In the genomic region with DNA sequence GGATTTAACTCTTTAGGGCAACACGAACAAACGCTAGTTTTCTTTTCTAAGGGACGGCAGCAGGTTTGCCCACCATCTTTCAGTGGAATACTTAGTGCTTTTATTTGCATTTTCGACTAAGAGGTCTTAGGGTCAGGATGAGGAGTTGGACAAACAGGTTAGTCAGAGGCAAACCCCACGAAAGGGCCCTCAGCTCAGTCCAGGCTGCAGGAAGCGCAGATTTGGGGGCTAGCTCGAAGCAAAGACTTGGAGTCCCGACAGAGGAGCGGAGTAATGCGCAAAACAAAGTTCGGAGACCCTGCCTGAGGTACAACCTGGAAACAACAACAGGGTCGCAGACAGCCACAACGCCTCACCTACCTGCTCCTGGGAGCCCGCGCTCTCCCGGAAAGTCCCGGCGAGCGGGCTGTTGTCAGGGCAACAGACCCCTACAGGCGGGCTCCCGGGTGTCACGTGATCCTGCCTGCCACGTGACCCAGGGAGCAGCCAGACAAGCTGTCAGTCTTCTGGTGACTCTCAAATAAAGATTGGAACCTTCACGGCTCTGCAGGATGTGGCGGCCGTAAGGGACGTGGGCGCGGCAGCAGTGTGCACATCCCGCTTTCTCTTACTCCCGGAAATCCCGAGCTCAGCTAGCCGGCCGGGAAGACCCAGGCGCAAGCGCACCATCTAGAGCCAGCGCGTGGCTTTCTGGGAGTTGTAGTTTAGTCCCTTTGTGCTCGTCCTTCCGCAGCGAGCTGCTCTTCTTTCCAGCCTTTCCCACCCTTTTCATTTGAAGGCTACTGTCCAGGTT, we compare ENCODE assay signal across 8 mouse cellular contexts. TPM values are rescaled to one million over a fixed set of nuclear protein-coding genes. Genes with fewer than 3 reads are reported as not detected.
DNase-seq lines count a peak whose midpoint lies in the region; ATAC-seq and TF ChIP-seq lines count a peak whose summit lies in the region.

TSS of gene Cep162 (minus strand) at position 634 of the 793 bp plus-strand sequence.

- H3K4me2 ChIP-seq in heart, embryonic 15.5 days, result peak within 1 kb of the TSS; percentile 71
- peak within 1 kb of the TSS; percentile 83 for H3K4me2 ChIP-seq in liver, embryonic 14.5 days (ENCODE audit: low read depth)
- peak within 1 kb of the TSS; percentile 31 for H3K4me2 ChIP-seq in neural tube, embryonic 11.5 days (ENCODE audit: low read depth)
- H3K4me2 ChIP-seq in stomach, postnatal 0 days (replicated peaks; ENCODE audit: low read depth), result peak within 1 kb of the TSS; percentile 80

- peaks cover 14% of the 10 kb centered on the region for H3K4me1 ChIP-seq in forebrain, embryonic 10.5 days
- H3K4me1 ChIP-seq in heart, embryonic 15.5 days (replicated peaks), result no peaks in the 10 kb centered on the region
- H3K4me1 ChIP-seq in liver, embryonic 14.5 days (replicated peaks; ENCODE audit: control insufficient read depth in 2 of 2, insufficient read depth in 2 of 2, low read length in 1 of 2), result no peaks in the 10 kb centered on the region
- no peaks in the 10 kb centered on the region for H3K4me1 ChIP-seq in neural tube, embryonic 11.5 days (ENCODE audit: control insufficient read depth, insufficient read depth, low read length)
- H3K4me1 ChIP-seq in stomach, postnatal 0 days (replicated peaks; ENCODE audit: control insufficient read depth, insufficient read depth), result no peaks in the 10 kb centered on the region

- H3K27ac ChIP-seq in forebrain, embryonic 10.5 days, result peak within 1 kb of the TSS; percentile 87
- H3K27ac ChIP-seq in heart, embryonic 15.5 days, result peak within 1 kb of the TSS; percentile 77
- peak within 1 kb of the TSS; percentile 53 for H3K27ac ChIP-seq in liver, embryonic 14.5 days
- H3K27ac ChIP-seq in neural tube, embryonic 11.5 days (ENCODE audit: low read depth, low read length), result peak within 1 kb of the TSS; percentile 72
- H3K27ac ChIP-seq in stomach, postnatal 0 days (replicated peaks), result no peak within 1 kb of the TSS

- ATAC-seq in heart, embryonic 15.5 days (replicated peaks; ENCODE audit: insufficient number of reproducible peaks, insufficient read depth, low FRiP score, low read depth), result peak; percentile 96
- ATAC-seq in liver, embryonic 14.5 days (ENCODE audit: insufficient read depth), result peak; percentile 95
- peak; percentile 98 for ATAC-seq in neural tube, embryonic 11.5 days (ENCODE audit: insufficient read depth, low FRiP score, low TSS enrichment)
- peak; percentile 99 for ATAC-seq in stomach, postnatal 0 days (ENCODE audit: low FRiP score, low TSS enrichment)

- H3K27me3 ChIP-seq in forebrain, embryonic 10.5 days (ENCODE audit: poor library complexity, severe bottlenecking), result no peaks in the 10 kb centered on the region
- no peaks in the 10 kb centered on the region for H3K27me3 ChIP-seq in heart, embryonic 15.5 days
- no peaks in the 10 kb centered on the region for H3K27me3 ChIP-seq in liver, embryonic 14.5 days (ENCODE audit: control insufficient read depth, insufficient read depth, low read length)
- no peaks in the 10 kb centered on the region for H3K27me3 ChIP-seq in neural tube, embryonic 11.5 days (ENCODE audit: control insufficient read depth, insufficient read depth, low read length)
- no peaks in the 10 kb centered on the region for H3K27me3 ChIP-seq in stomach, postnatal 0 days (ENCODE audit: control insufficient read depth, insufficient read depth, low read length)

- TF ChIP-seq CTCF in liver, embryonic 14.5 days (IDR thresholded peaks at IDR 0.05; ENCODE audit: low read depth), result no peak; the same call in 1 of the 2 replicates
- TF ChIP-seq CTCF in stomach, postnatal 0 days (IDR thresholded peaks at IDR 0.05; ENCODE audit: low read depth), result no peak

- no peak for TF ChIP-seq EP300 in liver, embryonic 14.5 days (IDR thresholded peaks at IDR 0.05; ENCODE audit: low read depth)
- TF ChIP-seq EP300 in stomach, postnatal 0 days (optimal IDR thresholded peaks at IDR 0.05), result no peak

- H3K9me3 ChIP-seq in forebrain, embryonic 10.5 days, result no peaks in the 10 kb centered on the region
- H3K9me3 ChIP-seq in heart, embryonic 15.5 days (replicated peaks), result no peaks in the 10 kb centered on the region
- H3K9me3 ChIP-seq in liver, embryonic 14.5 days (ENCODE audit: control insufficient read depth, low read length), result no peaks in the 10 kb centered on the region
- no peaks in the 10 kb centered on the region for H3K9me3 ChIP-seq in neural tube, embryonic 11.5 days (ENCODE audit: control insufficient read depth, low read length)
- no peaks in the 10 kb centered on the region for H3K9me3 ChIP-seq in stomach, postnatal 0 days (ENCODE audit: control insufficient read depth, low read length)

- peak; percentile 74 to 86 for DNase-seq in CD8-positive naive resting alpha-beta T cell, adult 2 months (ENCODE audit: low read depth in 2 of 2, low spot score in 2 of 2)
- DNase-seq in c-Kit-positive CD71-negative TER-119-negative erythroid progenitor cells, embryonic 14.5 days (ENCODE audit: low read depth), result peak; percentile 72
- peak; percentile 89 for DNase-seq in forebrain, embryonic 10.5 days (ENCODE audit: extremely low spot score, low spot score)
- peak; percentile 88 to 93 for DNase-seq in kidney, postnatal 25 days
- DNase-seq in liver, embryonic 14.5 days (ENCODE audit: low read depth in 3 of 3, low spot score in 3 of 3), result peak; percentile 68 to 78 (median 68)
- DNase-seq in neural tube, embryonic 11.5 days (ENCODE audit: low spot score), result peak; percentile 90
- peak; percentile 86 for DNase-seq in stomach, postnatal 0 days (ENCODE audit: low spot score)

- H3K4me3 ChIP-seq in forebrain, embryonic 10.5 days, result peak within 1 kb of the TSS; percentile 74
- peak within 1 kb of the TSS; percentile 74 for H3K4me3 ChIP-seq in heart, embryonic 15.5 days
- H3K4me3 ChIP-seq in liver, embryonic 14.5 days (ENCODE audit: insufficient read depth in 1 of 2, low read depth in 2 of 2, low read length in 2 of 2), result peak within 1 kb of the TSS; percentile 88 to 95
- peak within 1 kb of the TSS; percentile 59 for H3K4me3 ChIP-seq in neural tube, embryonic 11.5 days (ENCODE audit: low read depth, low read length)
- H3K4me3 ChIP-seq in stomach, postnatal 0 days (ENCODE audit: low read depth, low read length), result peak within 1 kb of the TSS; percentile 64

- peaks cover 15% of the 10 kb centered on the region for H3K36me3 ChIP-seq in forebrain, embryonic 10.5 days (replicated peaks)
- no peaks in the 10 kb centered on the region for H3K36me3 ChIP-seq in heart, embryonic 15.5 days
- H3K36me3 ChIP-seq in liver, embryonic 14.5 days (replicated peaks; ENCODE audit: control insufficient read depth, insufficient read depth, low read depth), result no peaks in the 10 kb centered on the region
- no peaks in the 10 kb centered on the region for H3K36me3 ChIP-seq in neural tube, embryonic 11.5 days (ENCODE audit: control insufficient read depth, insufficient read depth, low read length)
- no peaks in the 10 kb centered on the region for H3K36me3 ChIP-seq in stomach, postnatal 0 days (ENCODE audit: control insufficient read depth, insufficient read depth, low read length)

- H3K9ac ChIP-seq in heart, embryonic 15.5 days, result peak within 1 kb of the TSS; percentile 70
- H3K9ac ChIP-seq in liver, embryonic 14.5 days (replicated peaks), result peak within 1 kb of the TSS; percentile 73
- H3K9ac ChIP-seq in neural tube, embryonic 11.5 days (ENCODE audit: low read length), result peak within 1 kb of the TSS; percentile 41
- H3K9ac ChIP-seq in stomach, postnatal 0 days (ENCODE audit: low read length), result peak within 1 kb of the TSS; percentile 66

- WGBS in forebrain, embryonic 10.5 days, result under 1% methylated on average over 41 of the region's 41 CpGs
- under 1% methylated on average over 41 of the region's 41 CpGs for WGBS in heart, embryonic 15.5 days
- WGBS in liver, embryonic 14.5 days (ENCODE audit: insufficient replicate concordance), result under 1% methylated on average over 41 of the region's 41 CpGs
- WGBS in neural tube, embryonic 11.5 days, result under 1% methylated on average over 41 of the region's 41 CpGs
- under 1% methylated on average over 41 of the region's 41 CpGs for WGBS in stomach, postnatal 0 days

RNA-seq across cellular contexts. Expression of gene Cep162, which starts in this region (rescaled TPM):
- polyA plus RNA-seq in forebrain, embryonic 10.5 days (2016; fragmentation: Nextera tagmentation; extraction: Ambion mirVana), result 12.9 and 13.6 TPM in 2 replicates
- polyA plus RNA-seq in heart, embryonic 15.5 days (2015; fragmentation: Nextera tagmentation; extraction: Ambion mirVana), result 3.6 and 4.5 TPM in 2 replicates
- polyA plus RNA-seq in liver, embryonic 14.5 days (2012; rRNA removed), result 0.92 and 1.5 TPM in 2 replicates
- polyA plus RNA-seq in liver, embryonic 14.5 days (2014; fragmentation: Nextera tagmentation; extraction: Ambion mirVana), result 1.7 and 2.0 TPM in 2 replicates
- 9.1 and 10.7 TPM in 2 replicates for polyA plus RNA-seq in neural tube, embryonic 11.5 days (2014; fragmentation: Nextera tagmentation; extraction: Ambion mirVana)
- polyA plus RNA-seq in stomach, postnatal 0 days (2015; fragmentation: Nextera tagmentation; extraction: Ambion mirVana), result 1.6 and 1.8 TPM in 2 replicates

Comparison
In these comparisons a context has a peak if more than half of its experiments do, and no peak if none do; other contexts are left out.
1. H3K4me2 ChIP-seq: peak in every context shown above with its lines; median percentile 83 in liver, embryonic 14.5 days; 80 in stomach, postnatal 0 days; 71 in heart, embryonic 15.5 days; 31 in neural tube, embryonic 11.5 days.